Mouse (Mus musculus) stomach, embryonic 14.5 days (tissue): ENCODE data around the gene Gm17617. TPM values are rescaled to one million over a fixed set of nuclear protein-coding genes. Genes with fewer than 3 reads are reported as not detected.
A peak's percentile ranks its signal among the peaks of the same experiment; 100 is the strongest.

ENCODE experiments used
- ATAC-seq: fragments of 200-750 bp; cut with Nextera tagmentation; 2 replicates; pipeline ENCODE4 v1.8.0; 2017; ENCODE audit warnings: low read depth, moderate TSS enrichment; ENCODE audit not compliant: insufficient number of reproducible peaks, insufficient read depth, low FRiP score
- H3K27ac ChIP-seq: fragments of 300-500 bp; sonication (generic); 2 replicates; pipeline ENCODE4 v1.5.1; 2014; ENCODE audit warnings: mild to moderate bottlenecking, low read length, moderate library complexity, mixed read lengths
- H3K27me3 ChIP-seq: fragments of 300-500 bp; sonication (generic); 2 replicates; pipeline ENCODE4 v1.6.1; 2014; ENCODE audit warnings: low read length, control low read depth, mixed read lengths; ENCODE audit not compliant: control insufficient read depth, insufficient read depth
- H3K36me3 ChIP-seq: fragments of 300-500 bp; sonication (generic); 2 replicates; pipeline ENCODE4 v1.6.1; 2014; ENCODE audit warnings: mild to moderate bottlenecking, control low read depth, low read length, moderate library complexity, mixed read lengths; ENCODE audit not compliant: control insufficient read depth, insufficient read depth
- H3K4me1 ChIP-seq: fragments of 300-500 bp; sonication (generic); 2 replicates; pipeline ENCODE4 v1.6.1; 2014; ENCODE audit warnings: low read length, control low read depth, mixed read lengths; ENCODE audit not compliant: control insufficient read depth, insufficient read depth
- H3K4me2 ChIP-seq: fragments of 300-500 bp; sonication (generic); replicated peaks from 2 replicates; pipeline ENCODE4 v1.6.1; 2014; ENCODE audit warnings: low read depth, low read length, control low read depth
- H3K4me3 ChIP-seq: fragments of 300-500 bp; sonication (generic); 2 replicates; pipeline ENCODE4 v1.5.1; 2014; ENCODE audit warnings: low read depth, low read length, control low read depth
- H3K9ac ChIP-seq: fragments of 300-500 bp; sonication (generic); replicated peaks from 2 replicates; pipeline ENCODE4 v1.6.1; 2014; ENCODE audit warnings: low read depth, mild to moderate bottlenecking, control low read depth, low read length, moderate library complexity, mixed read lengths
- H3K9me3 ChIP-seq: fragments of 300-500 bp; sonication (generic); 2 replicates; pipeline ENCODE4 v1.6.1; 2016; ENCODE audit warnings: low read depth, low read length, control low read depth; ENCODE audit not compliant: control insufficient read depth
- WGBS: fragments of 180-500 bp; shearing (Covaris S2); extraction: QIAGEN DNeasy Blood & Tissue Kit; methylation state at CpG from one replicate; pipeline ENCODE4 v1.1.7; 2014; 5-methylcytosine and 5-hydroxymethylcytosine counted together
- polyA plus RNA-seq: library from polyadenylated mRNA; unstranded; fragments of >200 nt; fragmentation: Nextera tagmentation; extraction: Ambion mirVana; gene quantifications from 2 replicates; pipeline ENCODE4 v1.2.1, GENCODE M21; 2014

Gm17617 gene
- polyA plus RNA-seq, 1 experiment from 2014 or later = not detected

- H3K27me3 ChIP-seq = no peaks in the 10 kb centered on the region
- H3K4me2 ChIP-seq = no peak overlapping the region
- no peak for ATAC-seq
Measured at GRCm38 (mm10) chr13:55107116-55107515, 26.2 kb downstream of the Gm17617 start.

GRCm38 (mm10) chr13:55105953-55106691, 27.2 kb downstream of the Gm17617 start:
- H3K36me3 ChIP-seq = peaks cover 5% of the 10 kb centered on the region; the same call in 1 of the 2 replicates
- peaks cover 6% of the 10 kb centered on the region; the same call in 1 of the 2 replicates for H3K4me1 ChIP-seq
- ATAC-seq = no peak
- peak overlapping the region; percentile 77 for H3K27ac ChIP-seq
- 17% methylated on average over 8 of the region's 8 CpGs for WGBS
- H3K4me3 ChIP-seq = peak overlapping the region; percentile 87
- no peaks in the 10 kb centered on the region for H3K9me3 ChIP-seq
- H3K27me3 ChIP-seq = no peaks in the 10 kb centered on the region
- peak overlapping the region; percentile 73; the same call in 1 of the 2 replicates for H3K9ac ChIP-seq
- peak overlapping the region; percentile 78 for H3K4me2 ChIP-seq

More at GRCm38 (mm10) chr13:55107116-55107515, 26.2 kb downstream of the Gm17617 start:
- peaks cover 6% of the 10 kb centered on the region; the same call in 1 of the 2 replicates for H3K4me1 ChIP-seq
- H3K9me3 ChIP-seq = no peaks in the 10 kb centered on the region
- H3K4me3 ChIP-seq = no peak overlapping the region
- H3K9ac ChIP-seq = no peak overlapping the region
- WGBS = 89% methylated on average over 4 of the region's 4 CpGs
- H3K36me3 ChIP-seq = peaks cover 5% of the 10 kb centered on the region; the same call in 1 of the 2 replicates
- H3K27ac ChIP-seq = no peak overlapping the region

GRCm38 (mm10) chr13:55105045-55105952, 28.0 kb downstream of the Gm17617 start, which contains the start of gene Zfp346:
Zfp346 (plus strand) TSS chr13:55105311.
- peaks cover 5% of the 10 kb centered on the region; the same call in 1 of the 2 replicates for H3K36me3 ChIP-seq
- under 1% methylated on average over 59 of the region's 66 CpGs for WGBS

GRCm38 (mm10) chr13:55103351-55103750, 30.0 kb downstream of the Gm17617 start:
- WGBS = 49% methylated on average over 2 of the region's 2 CpGs
- Histone ChIP-seq H3K4me3 (no peak overlapping the region), H3K27ac (no peak overlapping the region), H3K36me3 (peaks cover 5% of the 10 kb centered on the region; the same call in 1 of the 2 replicates), H3K4me1 (peaks cover 11% of the 10 kb centered on the region), H3K27me3 (no peaks in the 10 kb centered on the region), H3K9ac (no peak overlapping the region), H3K9me3 (no peaks in the 10 kb centered on the region), H3K4me2 (no peak overlapping the region)
- no peak for ATAC-seq

More at GRCm38 (mm10) chr13:55105045-55105952, 28.0 kb downstream of the Gm17617 start, which contains the start of gene Zfp346:
- ATAC-seq = peak; percentile 96
- Histone ChIP-seq H3K27me3 (no peaks in the 10 kb centered on the region), H3K9ac (peak within 1 kb of the TSS; percentile 73), H3K9me3 (no peaks in the 10 kb centered on the region), H3K4me2 (peak within 1 kb of the TSS; percentile 78), H3K27ac (peak within 1 kb of the TSS; percentile 77), H3K4me3 (peak within 1 kb of the TSS; percentile 87), H3K4me1 (peaks cover 6% of the 10 kb centered on the region; the same call in 1 of the 2 replicates)

GRCm38 (mm10) chr13:55102366-55102765, 31.0 kb downstream of the Gm17617 start:
- Histone ChIP-seq H3K27ac (no peak overlapping the region), H3K9me3 (no peaks in the 10 kb centered on the region), H3K4me1 (peaks cover 11% of the 10 kb centered on the region), H3K9ac (no peak overlapping the region), H3K36me3 (no peaks in the 10 kb centered on the region), H3K4me3 (no peak overlapping the region), H3K27me3 (no peaks in the 10 kb centered on the region), H3K4me2 (no peak overlapping the region)
- 93% methylated on average over 3 of the region's 3 CpGs for WGBS
- no peak for ATAC-seq

GRCm38 (mm10) chr13:55101627-55102026, 31.7 kb downstream of the Gm17617 start:
- Histone ChIP-seq H3K4me3 (no peak overlapping the region), H3K9me3 (no peaks in the 10 kb centered on the region), H3K36me3 (no peaks in the 10 kb centered on the region), H3K27me3 (no peaks in the 10 kb centered on the region), H3K4me2 (no peak overlapping the region), H3K4me1 (peaks cover 11% of the 10 kb centered on the region), H3K27ac (no peak overlapping the region), H3K9ac (no peak overlapping the region)
- ATAC-seq = no peak
- 94% methylated on average over 11 of the region's 11 CpGs for WGBS

GRCm38 (mm10) chr13:55099726-55100478, 33.4 kb downstream of the Gm17617 start, which contains the start of gene Uimc1:
Uimc1 (minus strand) TSS chr13:55100300.
- under 1% methylated on average over 74 of the region's 81 CpGs for WGBS
- peak; percentile 91 for ATAC-seq
- peak within 1 kb of the TSS; percentile 84 for H3K4me3 ChIP-seq
- peak within 1 kb of the TSS; percentile 88 for H3K9ac ChIP-seq
- H3K4me1 ChIP-seq = peaks cover 5% of the 10 kb centered on the region; the same call in 1 of the 2 replicates
- H3K36me3 ChIP-seq = no peaks in the 10 kb centered on the region
- peak within 1 kb of the TSS; percentile 58 for H3K4me2 ChIP-seq
- no peaks in the 10 kb centered on the region for H3K27me3 ChIP-seq
- peak within 1 kb of the TSS; percentile 91 for H3K27ac ChIP-seq
- H3K9me3 ChIP-seq = no peaks in the 10 kb centered on the region
